Mouse (Mus musculus): ENCODE results near the gene Sept9. TPM values are rescaled to one million over a fixed set of nuclear protein-coding genes. Genes with fewer than 3 reads are reported as not detected.
A peak's percentile ranks its signal among the peaks of the same experiment; 100 is the strongest.

The Sept9 gene
- polyA plus RNA-seq, 1 experiment from 2014 or later: 105 TPM

- ATAC-seq (ENCODE audit: low read depth): no peak
- WGBS: 92% methylated on average over 8 of the region's 8 CpGs
- no peak overlapping the region for H3K4me2 ChIP-seq
Measured at GRCm38 (mm10) chr11:117204606-117205005, 5.1 kb downstream of the Sept9 start.

DNA sequence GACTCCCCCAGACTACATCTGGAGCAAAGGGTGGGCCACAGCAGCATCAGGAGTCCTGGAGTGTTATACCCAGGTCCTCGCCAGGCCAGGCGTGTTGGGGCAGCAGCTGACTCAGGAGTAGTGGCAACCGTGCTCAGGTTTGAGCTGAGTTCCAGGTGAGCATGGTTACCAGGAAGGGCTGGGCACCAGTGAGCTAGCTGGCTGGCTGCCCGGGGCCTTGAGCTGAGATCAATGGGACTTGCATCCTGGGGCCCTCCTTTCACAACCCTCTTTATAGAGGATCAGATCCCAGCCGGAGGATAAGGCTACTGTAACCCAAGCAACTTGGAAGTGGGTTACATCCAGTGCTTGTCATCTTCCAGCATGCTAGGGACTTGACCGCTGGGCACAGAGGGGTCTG is 5.6 kb downstream of the Sept9 start:
- Histone ChIP-seq H3K4me3 (no peak overlapping the region), H3K9ac (no peak overlapping the region), H3K36me3 (no peaks in the 10 kb centered on the region), H3K27ac (replicated peaks) (no peak overlapping the region), H3K27me3 (peaks cover 23% of the 10 kb centered on the region), H3K4me2 (no peak overlapping the region), H3K4me1 (replicated peaks) (peaks cover 10% of the 10 kb centered on the region), H3K9me3 (no peaks in the 10 kb centered on the region)
- 84% methylated on average over 6 of the region's 6 CpGs for WGBS
- ATAC-seq (ENCODE audit: low read depth): no peak

More at GRCm38 (mm10) chr11:117204606-117205005, 5.1 kb downstream of the Sept9 start:
- no peaks in the 10 kb centered on the region for H3K9me3 ChIP-seq
- H3K4me3 ChIP-seq: no peak overlapping the region
- peaks cover 15% of the 10 kb centered on the region for H3K4me1 ChIP-seq (replicated peaks)
- H3K36me3 ChIP-seq: no peaks in the 10 kb centered on the region
- no peak overlapping the region for H3K27ac ChIP-seq (replicated peaks)
- H3K9ac ChIP-seq: no peak overlapping the region
- H3K27me3 ChIP-seq: peaks cover 27% of the 10 kb centered on the region

DNA sequence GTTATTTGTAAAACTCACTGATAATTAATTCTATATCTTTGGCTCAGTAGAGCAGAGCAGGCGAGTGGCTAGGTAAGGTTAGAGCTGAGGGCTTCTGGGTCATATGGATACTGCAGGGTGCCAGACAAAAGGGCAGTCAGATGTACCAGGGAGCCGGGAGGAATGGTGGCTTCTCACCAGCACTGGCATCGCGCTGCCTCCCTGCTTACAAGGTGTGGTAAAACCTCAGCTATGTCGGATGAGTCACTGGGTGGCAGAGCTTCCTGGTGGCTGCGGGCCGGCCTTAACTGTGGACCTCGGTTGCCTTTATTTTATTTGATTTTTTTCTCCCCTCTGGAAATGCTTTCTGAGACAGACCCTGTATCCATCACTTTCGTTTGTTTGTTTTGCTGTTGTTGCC is 6.0 kb downstream of the Sept9 start:
- no peak overlapping the region for H3K4me2 ChIP-seq
- no peaks in the 10 kb centered on the region for H3K36me3 ChIP-seq
- H3K9ac ChIP-seq: no peak overlapping the region
- H3K4me1 ChIP-seq (replicated peaks): peaks cover 10% of the 10 kb centered on the region
- no peak overlapping the region for H3K27ac ChIP-seq (replicated peaks)
- H3K27me3 ChIP-seq: peaks cover 19% of the 10 kb centered on the region
- H3K4me3 ChIP-seq: no peak overlapping the region
- no peak for ATAC-seq (ENCODE audit: low read depth)
- no peaks in the 10 kb centered on the region for H3K9me3 ChIP-seq
- 85% methylated on average over 9 of the region's 9 CpGs for WGBS

- H3K27ac ChIP-seq (replicated peaks): no peak overlapping the region
- no peak overlapping the region for H3K4me2 ChIP-seq
- H3K9me3 ChIP-seq: no peaks in the 10 kb centered on the region
- WGBS: 64% methylated on average over 5 of the region's 5 CpGs
- ATAC-seq (ENCODE audit: low read depth): no peak
- peaks cover 10% of the 10 kb centered on the region for H3K4me1 ChIP-seq (replicated peaks)
- H3K9ac ChIP-seq: no peak overlapping the region
- no peak overlapping the region for H3K4me3 ChIP-seq
- H3K36me3 ChIP-seq: no peaks in the 10 kb centered on the region
- no peaks in the 10 kb centered on the region for H3K27me3 ChIP-seq
Measured at GRCm38 (mm10) chr11:117207436-117207835, 8.0 kb downstream of the Sept9 start.

- Histone ChIP-seq H3K9ac (no peak overlapping the region), H3K9me3 (no peaks in the 10 kb centered on the region), H3K36me3 (no peaks in the 10 kb centered on the region), H3K27me3 (no peaks in the 10 kb centered on the region), H3K4me2 (no peak overlapping the region), H3K4me3 (no peak overlapping the region), H3K27ac (replicated peaks) (0 out of 2 replicates have a peak overlapping the region, but pooled peaks have one; percentile 28), H3K4me1 (replicated peaks) (peaks cover 10% of the 10 kb centered on the region)
- no peak for ATAC-seq (ENCODE audit: low read depth)
- WGBS: 61% methylated on average over 8 of the region's 8 CpGs
Measured at GRCm38 (mm10) chr11:117208151-117208673, 8.8 kb downstream of the Sept9 start.

DNA sequence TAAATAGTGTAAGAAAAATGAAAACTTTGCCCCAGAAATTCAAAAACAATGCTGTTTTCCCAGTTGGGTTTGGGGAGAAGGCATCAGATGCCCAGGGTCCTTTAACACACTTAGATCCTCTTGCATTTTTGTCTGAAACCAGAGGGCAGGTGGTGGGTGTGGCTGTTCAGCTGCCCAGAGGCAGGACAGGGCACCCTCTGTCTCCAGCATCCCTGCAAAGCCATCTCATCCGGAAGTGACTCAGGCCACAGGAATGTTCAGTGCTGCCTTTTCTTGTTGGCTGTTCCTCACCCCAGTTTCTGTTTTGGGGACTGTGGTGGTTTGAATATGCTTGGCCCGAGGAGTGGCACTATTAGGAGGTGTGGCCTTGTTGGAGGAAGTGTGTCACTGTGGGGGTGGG is 17.3 kb downstream of the Sept9 start:
- no peak for ATAC-seq (ENCODE audit: low read depth)

DNA sequence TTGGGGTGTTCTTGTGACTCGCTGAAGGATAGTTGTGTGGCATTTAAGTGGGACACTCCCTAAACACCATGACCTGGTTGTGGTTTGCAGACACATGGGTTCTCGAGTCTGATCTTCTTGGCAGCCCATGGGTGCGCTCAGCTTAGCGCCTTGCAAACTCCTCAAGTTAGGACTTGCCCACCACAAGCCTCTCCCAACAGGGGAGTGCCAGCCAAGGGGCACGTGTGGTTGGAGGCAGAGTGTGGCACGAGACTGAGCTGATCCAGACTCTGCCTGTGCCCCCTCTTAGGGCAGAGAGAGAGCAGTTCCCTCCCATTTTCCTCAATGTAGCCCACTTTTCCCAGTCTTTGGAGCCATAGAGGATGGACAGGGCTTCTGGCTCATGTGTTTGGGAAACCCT is 18.6 kb downstream of the Sept9 start:
- H3K27me3 ChIP-seq: no peaks in the 10 kb centered on the region
- H3K9ac ChIP-seq: no peak overlapping the region
- no peak overlapping the region for H3K27ac ChIP-seq (replicated peaks)
- ATAC-seq (ENCODE audit: low read depth): no peak
- no peak overlapping the region for H3K4me3 ChIP-seq
- no peak overlapping the region for H3K4me2 ChIP-seq
- WGBS: 92% methylated on average over 6 of the region's 6 CpGs
- H3K36me3 ChIP-seq: no peaks in the 10 kb centered on the region
- H3K9me3 ChIP-seq: no peaks in the 10 kb centered on the region
- H3K4me1 ChIP-seq (replicated peaks): 0 out of 2 replicates have a peak, but pooled peaks cover 4% of the 10 kb centered on the region

More for the DNA sequence above, 17.3 kb downstream of the Sept9 start:
- Histone ChIP-seq H3K4me2 (no peak overlapping the region), H3K4me3 (no peak overlapping the region), H3K4me1 (replicated peaks) (0 out of 2 replicates have a peak, but pooled peaks cover 4% of the 10 kb centered on the region), H3K9ac (no peak overlapping the region), H3K27ac (replicated peaks) (no peak overlapping the region), H3K36me3 (no peaks in the 10 kb centered on the region), H3K27me3 (no peaks in the 10 kb centered on the region), H3K9me3 (no peaks in the 10 kb centered on the region)
- 61% methylated on average over 2 of the region's 2 CpGs for WGBS

- H3K27ac ChIP-seq (replicated peaks): no peak overlapping the region
- WGBS: 90% methylated on average over 6 of the region's 6 CpGs
- no peak overlapping the region for H3K4me3 ChIP-seq
- H3K36me3 ChIP-seq: no peaks in the 10 kb centered on the region
- 0 out of 2 replicates have a peak, but pooled peaks cover 4% of the 10 kb centered on the region for H3K4me1 ChIP-seq (replicated peaks)
- H3K4me2 ChIP-seq: no peak overlapping the region
- no peaks in the 10 kb centered on the region for H3K27me3 ChIP-seq
- no peaks in the 10 kb centered on the region for H3K9me3 ChIP-seq
- H3K9ac ChIP-seq: no peak overlapping the region
- no peak for ATAC-seq (ENCODE audit: low read depth)
Measured at GRCm38 (mm10) chr11:117218498-117218897, 19.0 kb downstream of the Sept9 start.

GRCm38 (mm10) chr11:117220777-117221176 is 21.3 kb downstream of the Sept9 start:
- Histone ChIP-seq H3K27ac (replicated peaks) (no peak overlapping the region), H3K36me3 (no peaks in the 10 kb centered on the region), H3K4me1 (replicated peaks) (0 out of 2 replicates have a peak, but pooled peaks cover 4% of the 10 kb centered on the region), H3K4me2 (no peak overlapping the region), H3K9me3 (no peaks in the 10 kb centered on the region), H3K4me3 (no peak overlapping the region), H3K9ac (no peak overlapping the region), H3K27me3 (no peaks in the 10 kb centered on the region)
- no peak for ATAC-seq (ENCODE audit: low read depth)
- WGBS: 95% methylated on average over 8 of the region's 8 CpGs

- ATAC-seq (ENCODE audit: low read depth): no peak
- H3K27ac ChIP-seq (replicated peaks): no peak overlapping the region
- H3K4me1 ChIP-seq (replicated peaks): 0 out of 2 replicates have a peak, but pooled peaks cover 4% of the 10 kb centered on the region
- no peaks in the 10 kb centered on the region for H3K36me3 ChIP-seq
- H3K4me3 ChIP-seq: no peak overlapping the region
- H3K27me3 ChIP-seq: no peaks in the 10 kb centered on the region
- no peak overlapping the region for H3K9ac ChIP-seq
- H3K9me3 ChIP-seq: no peaks in the 10 kb centered on the region
- 76% methylated on average over 6 of the region's 6 CpGs for WGBS
- H3K4me2 ChIP-seq: no peak overlapping the region
Measured at GRCm38 (mm10) chr11:117221182-117221581, 21.7 kb downstream of the Sept9 start.

DNA sequence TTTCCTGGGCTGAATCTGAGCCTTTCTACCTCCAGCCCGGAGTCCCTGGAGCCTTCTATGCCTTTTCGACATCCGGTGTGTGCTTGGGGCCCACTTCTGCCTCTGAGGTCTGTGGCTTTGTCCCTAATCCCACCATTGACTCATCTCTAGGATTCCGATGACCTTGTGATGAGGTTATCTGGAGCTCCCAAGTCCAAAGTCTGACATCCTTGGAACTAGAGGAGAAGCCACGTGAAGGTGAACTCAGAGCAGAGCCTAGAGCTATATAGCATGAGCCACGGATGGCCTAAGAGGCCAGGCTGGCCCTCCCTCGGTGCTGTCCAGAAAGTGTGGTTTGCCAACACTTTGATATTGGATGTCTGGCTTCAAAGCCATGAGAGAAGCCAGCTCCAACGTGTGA is 23.4 kb downstream of the Sept9 start:
- Histone ChIP-seq H3K4me3 (no peak overlapping the region), H3K4me2 (no peak overlapping the region)
- whole genome bisulfite sequencing: 79% methylated on average over 8 of the region's 8 CpGs

GRCm38 (mm10) chr11:117224804-117225203 is 25.3 kb downstream of the Sept9 start:
- Histone ChIP-seq H3K9ac (no peak overlapping the region), H3K36me3 (no peaks in the 10 kb centered on the region), H3K4me1 (replicated peaks) (0 out of 2 replicates have a peak, but pooled peaks cover 4% of the 10 kb centered on the region), H3K4me2 (no peak overlapping the region), H3K9me3 (no peaks in the 10 kb centered on the region), H3K4me3 (no peak overlapping the region), H3K27me3 (no peaks in the 10 kb centered on the region), H3K27ac (replicated peaks) (no peak overlapping the region)
- WGBS: 58% methylated on average over 4 of the region's 4 CpGs
- ATAC-seq (ENCODE audit: low read depth): no peak

More for the DNA sequence above, 23.4 kb downstream of the Sept9 start:
- no peak overlapping the region for H3K27ac ChIP-seq (replicated peaks)
- 0 out of 2 replicates have a peak, but pooled peaks cover 4% of the 10 kb centered on the region for H3K4me1 ChIP-seq (replicated peaks)
- no peaks in the 10 kb centered on the region for H3K9me3 ChIP-seq
- no peak for ATAC-seq (ENCODE audit: low read depth)
- no peaks in the 10 kb centered on the region for H3K27me3 ChIP-seq
- no peak overlapping the region for H3K9ac ChIP-seq
- no peaks in the 10 kb centered on the region for H3K36me3 ChIP-seq
